Mouse (Mus musculus): ENCODE measurements at regions not wholly inside any gene's neighbourhood (a gene's known extent, or its start where the extent isn't known, plus 50 kb on each side); places are given as distances from the start of the nearest gene placed in this dataset.

- WGBS = 70% methylated on average over 3 of the region's 3 CpGs
- Histone ChIP-seq H3K27me3 (replicated peaks; ENCODE audit: control insufficient read depth, insufficient read depth, low read length) (no peaks in the 10 kb centered on the region), H3K36me3 (ENCODE audit: control insufficient read depth, insufficient read depth) (no peaks in the 10 kb centered on the region), H3K4me3 (ENCODE audit: low read depth, low read length) (no peak overlapping the region), H3K9ac (ENCODE audit: low read depth, low read length) (no peak overlapping the region), H3K9me3 (ENCODE audit: control insufficient read depth) (no peaks in the 10 kb centered on the region), H3K4me2 (replicated peaks; ENCODE audit: low read depth) (no peak overlapping the region), H3K27ac (ENCODE audit: low read depth, low read length) (no peak overlapping the region), H3K4me1 (replicated peaks; ENCODE audit: control insufficient read depth, insufficient read depth, low read length) (no peaks in the 10 kb centered on the region)
- no peak for ATAC-seq
- peak; percentile 61 for TF ChIP-seq CTCF (IDR thresholded peaks at IDR 0.05; ENCODE audit: low read depth)
Observed at GRCm38 (mm10) chr11:114477365-114477764, 191.0 kb upstream of the Rpl38 start.

DNA sequence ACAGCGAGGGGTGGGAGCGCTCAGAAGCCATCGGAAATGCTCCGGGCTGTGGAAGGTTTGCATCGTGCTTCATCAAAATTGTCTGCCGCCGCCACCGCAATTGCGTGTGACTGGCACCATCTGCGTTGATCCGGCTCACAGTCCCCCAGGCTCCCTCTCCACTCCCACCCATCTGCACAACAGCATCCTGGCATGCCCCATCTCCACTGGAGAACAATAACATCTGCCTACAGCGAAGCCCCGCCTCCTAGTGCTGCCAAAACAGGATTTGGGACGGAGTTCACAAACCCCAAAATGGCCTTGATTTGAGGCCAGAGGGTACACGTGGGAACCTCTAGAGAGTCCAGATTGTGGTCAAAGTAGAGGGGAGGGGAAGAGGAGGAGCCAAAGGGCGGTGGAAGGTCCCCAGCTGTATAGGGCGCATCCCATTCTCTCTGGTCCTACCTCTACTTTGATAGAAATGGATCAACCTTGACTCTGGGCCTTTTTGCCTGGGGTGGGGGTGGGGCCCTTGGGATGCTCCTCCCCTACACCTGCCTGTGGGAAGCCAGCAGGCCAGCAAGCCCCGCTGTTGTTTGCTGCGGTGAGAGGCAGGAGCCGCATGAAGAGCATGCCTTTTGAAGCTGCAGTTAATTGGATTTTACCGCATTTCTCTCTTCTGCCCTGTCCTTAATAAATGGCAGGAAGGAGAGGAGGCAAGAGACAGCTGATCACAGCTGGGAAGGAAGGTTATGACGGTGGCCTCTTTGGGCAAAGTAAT lies 195.6 kb upstream of the Rpl38 start:
- Histone ChIP-seq H3K27ac (ENCODE audit: low read depth, low read length) (no peak overlapping the region), H3K4me1 (replicated peaks; ENCODE audit: control insufficient read depth, insufficient read depth, low read length) (no peaks in the 10 kb centered on the region), H3K4me2 (replicated peaks; ENCODE audit: low read depth) (no peak overlapping the region), H3K4me3 (ENCODE audit: low read depth, low read length) (no peak overlapping the region), H3K36me3 (ENCODE audit: control insufficient read depth, insufficient read depth) (no peaks in the 10 kb centered on the region), H3K9me3 (ENCODE audit: control insufficient read depth) (no peaks in the 10 kb centered on the region), H3K27me3 (replicated peaks; ENCODE audit: control insufficient read depth, insufficient read depth, low read length) (no peaks in the 10 kb centered on the region), H3K9ac (ENCODE audit: low read depth, low read length) (no peak overlapping the region)
- ATAC-seq = no peak
- WGBS = 22% methylated on average over 22 of the region's 22 CpGs
- TF ChIP-seq CTCF (IDR thresholded peaks at IDR 0.05; ENCODE audit: low read depth) = no peak

- no peaks in the 10 kb centered on the region for H3K4me1 ChIP-seq (replicated peaks; ENCODE audit: control insufficient read depth, insufficient read depth, low read length)
- no peak overlapping the region for H3K9ac ChIP-seq (ENCODE audit: low read depth, low read length)
- no peak for TF ChIP-seq CTCF (IDR thresholded peaks at IDR 0.05; ENCODE audit: low read depth)
- 4% methylated on average over 8 of the region's 8 CpGs for WGBS
- no peak for ATAC-seq
- H3K27ac ChIP-seq (ENCODE audit: low read depth, low read length) = no peak overlapping the region
- H3K9me3 ChIP-seq (ENCODE audit: control insufficient read depth) = no peaks in the 10 kb centered on the region
- H3K27me3 ChIP-seq (replicated peaks; ENCODE audit: control insufficient read depth, insufficient read depth, low read length) = no peaks in the 10 kb centered on the region
- no peaks in the 10 kb centered on the region for H3K36me3 ChIP-seq (ENCODE audit: control insufficient read depth, insufficient read depth)
- H3K4me2 ChIP-seq (replicated peaks; ENCODE audit: low read depth) = peak overlapping the region; percentile 27; the same call in 1 of the 2 replicates
- no peak overlapping the region for H3K4me3 ChIP-seq (ENCODE audit: low read depth, low read length)
Observed at GRCm38 (mm10) chr11:114468394-114468793, 199.9 kb upstream of the Rpl38 start.

GRCm38 (mm10) chr11:114467803-114468202 lies 200.5 kb upstream of the Rpl38 start:
- TF ChIP-seq CTCF (IDR thresholded peaks at IDR 0.05; ENCODE audit: low read depth) = no peak
- ATAC-seq = no peak
- no peaks in the 10 kb centered on the region for H3K36me3 ChIP-seq (ENCODE audit: control insufficient read depth, insufficient read depth)
- H3K9me3 ChIP-seq (ENCODE audit: control insufficient read depth) = no peaks in the 10 kb centered on the region
- H3K27me3 ChIP-seq (replicated peaks; ENCODE audit: control insufficient read depth, insufficient read depth, low read length) = no peaks in the 10 kb centered on the region
- H3K4me3 ChIP-seq (ENCODE audit: low read depth, low read length) = no peak overlapping the region
- H3K4me1 ChIP-seq (replicated peaks; ENCODE audit: control insufficient read depth, insufficient read depth, low read length) = no peaks in the 10 kb centered on the region
- peak overlapping the region; percentile 27; the same call in 1 of the 2 replicates for H3K4me2 ChIP-seq (replicated peaks; ENCODE audit: low read depth)
- no peak overlapping the region for H3K27ac ChIP-seq (ENCODE audit: low read depth, low read length)
- WGBS = 10% methylated on average over 8 of the region's 8 CpGs
- no peak overlapping the region for H3K9ac ChIP-seq (ENCODE audit: low read depth, low read length)

DNA sequence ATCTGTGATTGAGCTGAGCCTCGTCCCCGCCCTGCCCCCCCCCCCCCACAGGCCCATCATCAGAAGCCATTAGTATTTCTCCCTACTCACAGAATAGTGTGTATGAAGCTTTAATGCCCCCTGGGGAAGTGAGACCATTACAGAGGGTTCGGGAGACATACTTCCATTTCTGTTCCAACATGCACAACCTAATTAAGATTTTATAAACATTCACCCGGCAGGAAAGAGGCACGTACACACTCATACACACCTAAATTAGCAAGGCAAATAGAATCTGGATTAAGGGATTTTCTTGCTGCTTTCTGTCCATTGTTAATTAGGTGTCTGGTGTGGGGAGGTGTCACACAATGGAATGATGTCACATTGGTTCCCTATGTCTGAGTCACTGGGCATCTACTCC lies 202.8 kb upstream of the Rpl38 start:
- H3K4me1 ChIP-seq (replicated peaks; ENCODE audit: control insufficient read depth, insufficient read depth, low read length) = no peaks in the 10 kb centered on the region
- H3K4me2 ChIP-seq (replicated peaks; ENCODE audit: low read depth) = no peak overlapping the region
- H3K36me3 ChIP-seq (ENCODE audit: control insufficient read depth, insufficient read depth) = no peaks in the 10 kb centered on the region
- WGBS = 52% methylated on average over 5 of the region's 5 CpGs
- H3K9me3 ChIP-seq (ENCODE audit: control insufficient read depth) = no peaks in the 10 kb centered on the region
- ATAC-seq = no peak
- TF ChIP-seq CTCF (IDR thresholded peaks at IDR 0.05; ENCODE audit: low read depth) = no peak
- H3K4me3 ChIP-seq (ENCODE audit: low read depth, low read length) = no peak overlapping the region
- H3K27ac ChIP-seq (ENCODE audit: low read depth, low read length) = no peak overlapping the region
- H3K9ac ChIP-seq (ENCODE audit: low read depth, low read length) = no peak overlapping the region
- H3K27me3 ChIP-seq (replicated peaks; ENCODE audit: control insufficient read depth, insufficient read depth, low read length) = no peaks in the 10 kb centered on the region

DNA sequence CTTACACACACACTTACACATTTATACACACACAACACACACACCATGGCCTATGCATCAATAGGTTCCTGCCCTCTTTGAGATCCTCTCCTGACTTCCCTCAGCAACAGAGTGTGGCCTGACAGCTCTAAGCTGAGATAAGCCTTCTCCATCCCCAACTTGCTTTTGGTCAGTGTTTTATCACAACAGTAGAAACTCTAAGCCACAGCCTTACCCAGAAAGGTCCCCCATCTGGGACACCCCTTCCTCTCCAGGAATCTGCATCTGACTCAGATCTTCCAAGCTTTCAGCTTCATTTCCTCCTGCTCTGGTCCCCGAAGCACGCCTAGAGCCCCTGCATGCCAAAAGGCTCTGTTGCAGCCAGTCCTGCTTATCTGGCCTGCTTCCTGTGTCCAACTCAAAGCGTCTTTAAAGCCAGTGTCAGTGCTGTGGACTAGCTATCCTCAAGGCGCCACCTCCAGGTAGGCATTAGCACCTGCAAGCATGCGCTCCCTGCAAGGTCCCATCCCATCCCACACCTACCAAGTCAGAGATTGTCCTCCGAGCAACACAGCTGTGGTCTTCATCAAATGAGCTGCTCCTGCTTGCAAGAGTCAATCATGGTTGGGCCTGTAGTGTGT lies 205.5 kb upstream of the Rpl38 start:
- H3K4me2 ChIP-seq (replicated peaks; ENCODE audit: low read depth) = no peak overlapping the region
- no peak overlapping the region for H3K27ac ChIP-seq (ENCODE audit: low read depth, low read length)
- no peaks in the 10 kb centered on the region for H3K27me3 ChIP-seq (replicated peaks; ENCODE audit: control insufficient read depth, insufficient read depth, low read length)
- WGBS = 20% methylated on average over 6 of the region's 6 CpGs
- H3K9ac ChIP-seq (ENCODE audit: low read depth, low read length) = no peak overlapping the region
- H3K4me3 ChIP-seq (ENCODE audit: low read depth, low read length) = no peak overlapping the region
- H3K36me3 ChIP-seq (ENCODE audit: control insufficient read depth, insufficient read depth) = no peaks in the 10 kb centered on the region
- no peak for ATAC-seq
- TF ChIP-seq CTCF (IDR thresholded peaks at IDR 0.05; ENCODE audit: low read depth) = peak; percentile 84
- no peaks in the 10 kb centered on the region for H3K9me3 ChIP-seq (ENCODE audit: control insufficient read depth)
- no peaks in the 10 kb centered on the region for H3K4me1 ChIP-seq (replicated peaks; ENCODE audit: control insufficient read depth, insufficient read depth, low read length)
